Mouse (Mus musculus) Patski (cell line): Measurements from ENCODE around the gene Cacnb1. TPM values are rescaled to one million over a fixed set of nuclear protein-coding genes. Genes with fewer than 3 reads are reported as not detected.
A peak's percentile ranks its signal among the peaks of the same experiment; 100 is the strongest.

ENCODE experiments used
- ATAC-seq: fragments of 100-300 bp; one replicate; pipeline ENCODE4 v1.8.0; 2021
- CTCF ChIA-PET: fragments of 350-600 bp; sonication (Branson Sonifier 250); formaldehyde crosslinking; loops from one replicate; lab custom pipeline; 2022; ENCODE audit warnings: inconsistent platforms; lab: Charles Lee
- POLR2A ChIA-PET: fragments of 350-600 bp; sonication (Branson Sonifier 250); formaldehyde crosslinking; loops from one replicate; lab custom pipeline; 2022; ENCODE audit warnings: antibody characterized with exemption, inconsistent platforms; lab: Charles Lee
- DNase-seq: peaks from one replicate; pipeline ENCODE4 v3.0.0-alpha.2; 2011; ENCODE audit warnings: low read depth, low spot score
- H3K27me3 ChIP-seq: fragments of 371-371 bp; one replicate; pipeline ENCODE4 v1.5.1; 2021
- CTCF ChIP-seq: fragments of 100-300 bp; IDR thresholded peaks from one replicate; pipeline ENCODE4 v1.5.1; 2021
- in situ Hi-C: fragments of 300-500 bp; cut with MboI; formaldehyde crosslinking; loops from 3 replicates; pipeline ENCODE4 v1.11.1; 2018; ENCODE audit warnings: low pct_unique_long_range_greater_than_20kb, mixed read lengths
- polyA plus RNA-seq: library from polyadenylated mRNA; unstranded; gene quantifications from one replicate; pipeline ENCODE4 v1.2.3, GENCODE M21; 2021

Gene Cacnb1
- polyA plus RNA-seq, 1 experiment from 2014 or later, result 6.0 TPM

DNA sequence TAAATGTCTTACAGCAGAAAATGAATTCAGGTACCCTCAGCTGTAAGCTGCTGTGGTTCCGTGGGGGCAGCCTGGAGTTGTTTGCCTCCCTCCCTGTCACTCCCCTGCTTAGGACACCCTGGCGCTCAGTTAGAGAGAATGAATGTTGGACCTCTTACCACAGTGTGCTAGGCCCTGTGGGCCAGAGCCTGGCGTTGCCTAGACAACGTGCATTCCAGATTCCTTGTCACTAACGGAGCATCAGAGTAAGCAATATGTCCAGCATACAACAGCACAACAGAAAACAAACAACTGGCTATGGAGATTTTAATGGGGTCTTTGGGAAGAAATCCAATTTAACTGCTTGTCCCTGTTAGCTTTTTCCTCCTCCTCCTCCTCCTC lies 63.5 kb downstream of the Cacnb1 start:
- in situ Hi-C loops, result no loop called here
- no peak for TF ChIP-seq CTCF
- DNase-seq (no peak), ATAC-seq (no peak)
- CTCF ChIA-PET, result interaction anchor here (1.2 to 1.4 kb wide), 2 partner anchors 12 to 29 kb away, joined by 4 read pairs; no protein-coding TSS in a partner anchor
- H3K27me3 ChIP-seq, result no peaks in the 10 kb centered on the region
- POLR2A ChIA-PET, result no interaction called here

DNA sequence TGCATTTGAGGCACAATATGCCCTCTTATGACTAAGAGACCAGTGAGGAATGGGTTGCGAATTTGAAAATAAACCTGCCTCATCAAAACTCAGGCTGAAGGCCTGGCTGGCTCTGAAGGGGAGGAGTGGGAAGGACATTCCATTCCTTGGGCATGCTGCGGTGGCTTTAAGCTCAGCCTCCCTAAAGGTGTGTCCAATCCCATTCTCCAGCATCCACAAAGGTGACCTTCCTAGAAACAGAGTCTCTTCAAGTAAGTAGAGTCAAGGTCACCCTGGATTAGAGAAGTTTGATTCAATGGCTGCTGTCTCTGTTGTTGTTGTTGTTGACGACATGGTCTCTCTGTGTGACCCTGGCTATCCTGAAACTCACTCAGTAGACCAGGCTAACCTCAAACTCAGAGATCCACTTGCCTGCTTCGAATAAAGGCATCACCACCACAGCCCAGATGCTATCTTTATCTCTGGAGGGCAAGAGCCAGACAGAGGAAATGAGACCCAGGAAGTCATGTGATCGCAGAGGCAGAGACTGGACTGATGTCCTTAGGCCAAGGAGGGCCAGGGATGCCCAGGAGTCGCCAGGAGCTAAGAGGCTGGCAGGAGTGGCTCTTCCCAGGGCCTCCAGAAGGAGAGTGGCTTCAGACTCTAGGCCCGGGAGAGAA lies 64.1 kb downstream of the Cacnb1 start:
- ChIA-PET POLR2A (no interaction called here), CTCF (interaction anchor here (1.2 to 1.8 kb wide), 3 partner anchors 12 to 29 kb away, joined by 3 to 4 read pairs (median 4); no protein-coding TSS in a partner anchor)
- TF ChIP-seq CTCF, result no peak
- in situ Hi-C loops, result no loop called here
- no peak for DNase-seq
- no peaks in the 10 kb centered on the region for H3K27me3 ChIP-seq
- ATAC-seq, result no peak

DNA sequence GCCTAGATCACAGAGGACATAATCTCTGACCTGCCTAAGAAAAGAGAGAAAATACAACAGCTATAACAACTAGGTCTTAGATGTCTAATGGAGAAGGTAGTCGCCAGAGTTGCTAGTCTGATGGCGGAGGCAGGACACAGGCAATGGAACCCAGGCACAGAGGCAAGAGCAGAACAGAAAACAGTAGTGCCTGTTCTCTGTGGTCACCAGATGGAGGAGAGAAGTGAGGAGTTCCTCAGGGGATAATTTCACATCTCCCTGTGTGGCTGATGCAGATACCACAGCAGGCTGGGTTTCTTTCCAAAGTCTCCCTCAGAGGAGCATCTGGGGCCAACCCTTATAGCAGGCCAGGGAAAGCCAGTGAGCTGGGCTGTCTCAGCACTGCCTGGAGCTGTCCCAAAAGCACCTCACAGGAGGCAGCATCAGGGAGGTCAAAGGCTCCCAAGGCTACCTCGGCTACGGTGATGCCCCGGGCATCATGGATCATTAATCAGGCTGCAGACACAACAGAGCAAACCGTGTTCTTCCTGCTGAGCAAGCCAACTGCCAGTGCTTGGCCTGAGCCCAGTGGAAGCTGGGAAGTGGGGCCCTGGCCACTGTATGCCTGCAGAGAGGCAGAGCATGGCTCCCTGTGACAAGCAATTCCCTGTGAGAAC lies 65.8 kb downstream of the Cacnb1 start:
- CTCF ChIA-PET, result interaction anchor here (0.9 to 1.8 kb wide), 3 partner anchors 16 to 26 kb away, joined by 3 read pairs; no protein-coding TSS in a partner anchor
- no peak for TF ChIP-seq CTCF
- POLR2A ChIA-PET, result no interaction called here
- in situ Hi-C loops, result no loop called here
- DNase-seq, result peak; percentile 91
- peak; percentile 65 for ATAC-seq
- H3K27me3 ChIP-seq, result no peaks in the 10 kb centered on the region

DNA sequence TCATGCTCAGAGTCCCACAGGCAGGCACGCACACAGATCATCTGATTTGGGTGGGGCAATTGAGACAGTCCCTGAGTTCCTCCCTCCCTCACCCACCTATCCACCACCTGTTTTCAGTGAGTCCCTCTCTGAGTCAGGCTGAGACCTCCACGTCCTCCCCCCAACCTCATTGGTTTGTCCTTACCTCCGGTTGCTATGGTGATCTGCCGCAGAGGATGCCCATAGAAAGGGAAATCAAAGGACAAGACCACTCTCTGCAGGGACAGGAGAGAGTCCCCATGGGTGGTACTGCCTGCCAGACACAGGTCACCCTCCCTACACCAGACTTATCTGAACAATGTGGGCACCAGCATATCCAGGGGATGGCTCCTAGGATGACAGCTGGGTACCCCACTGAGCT lies 66.9 kb downstream of the Cacnb1 start:
- CTCF ChIA-PET, result interaction anchor here (1.1 kb wide), 1 partner anchor 10 kb away, joined by 3 read pairs; no protein-coding TSS in a partner anchor
- in situ Hi-C loops, result no loop called here
- ATAC-seq (no peak), DNase-seq (no peak)
- TF ChIP-seq CTCF, result no peak
- POLR2A ChIA-PET, result no interaction called here
- H3K27me3 ChIP-seq, result no peaks in the 10 kb centered on the region

DNA sequence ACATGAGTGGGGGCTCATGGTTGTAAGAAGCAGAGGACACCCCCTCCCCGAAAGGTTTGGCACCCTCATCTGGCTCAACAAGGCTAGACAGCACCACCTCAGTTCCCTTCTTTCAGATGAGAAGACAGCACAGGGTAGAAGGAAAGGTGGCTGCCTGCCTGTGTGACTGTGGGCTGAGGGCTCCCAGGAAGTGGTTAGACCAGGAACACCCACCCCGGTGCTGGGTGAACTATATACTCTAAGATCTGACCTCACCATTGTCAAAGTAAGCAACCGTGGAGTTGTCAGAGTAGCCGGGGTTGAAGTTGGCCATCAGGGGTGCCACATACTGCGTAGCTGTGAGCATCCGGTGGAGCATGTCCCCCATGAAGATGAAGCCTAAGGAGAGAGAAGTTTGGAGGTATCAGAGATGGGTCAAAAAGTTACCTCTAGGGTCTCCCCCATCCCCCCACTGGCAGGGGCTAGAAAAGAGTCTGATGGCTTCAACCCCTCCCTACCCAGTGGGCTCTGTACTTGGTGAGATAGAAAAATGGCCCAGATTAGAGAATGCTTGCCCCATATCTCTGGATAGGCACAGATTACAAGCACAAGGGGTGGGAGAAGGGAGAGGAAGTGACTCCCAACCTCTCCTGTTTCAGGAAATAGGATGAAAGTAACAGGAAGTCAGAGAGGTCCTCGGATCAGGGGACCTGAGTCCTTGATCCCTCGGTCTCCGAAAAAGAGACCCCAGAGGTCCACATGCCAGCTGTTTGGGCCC lies 67.5 kb downstream of the Cacnb1 start:
- DNase-seq (no peak), ATAC-seq (no peak)
- ChIA-PET CTCF (interaction anchor here (1.1 kb wide), 1 partner anchor 10 kb away, joined by 3 read pairs; no protein-coding TSS in a partner anchor), POLR2A (no interaction called here)
- TF ChIP-seq CTCF, result no peak
- no peaks in the 10 kb centered on the region for H3K27me3 ChIP-seq
- in situ Hi-C loops, result no loop called here

DNA sequence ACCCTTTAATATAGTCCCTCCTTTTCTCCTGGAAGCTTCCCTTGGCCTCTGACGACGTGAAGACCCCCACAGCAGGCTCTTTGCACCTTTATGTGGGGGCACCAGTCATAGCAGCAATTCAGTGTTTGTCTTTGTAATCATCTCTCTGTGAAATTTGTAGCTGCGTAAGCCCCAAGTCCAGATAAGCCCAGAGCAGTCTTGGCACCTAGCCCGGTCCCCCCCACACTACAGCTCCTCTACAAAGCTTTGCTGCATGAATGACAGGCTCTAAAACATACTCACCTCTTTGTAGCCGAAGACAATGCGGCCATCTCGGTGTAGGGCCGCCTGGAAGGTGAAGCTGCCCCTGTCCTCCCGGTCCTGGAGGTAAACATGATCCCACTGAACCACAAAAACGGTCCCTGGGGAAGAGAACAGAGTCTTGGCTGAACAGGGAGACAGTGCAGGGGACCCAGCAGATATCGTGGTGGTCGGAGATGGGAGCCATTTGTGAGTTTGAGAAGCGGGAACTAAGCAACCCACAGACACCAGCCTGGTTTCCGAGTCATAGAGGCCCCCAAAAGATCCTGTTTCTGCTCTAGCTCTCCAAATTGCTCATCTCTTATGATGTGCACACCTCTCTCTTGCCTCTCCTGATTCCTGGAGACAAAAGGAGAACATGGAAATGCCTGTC lies 68.2 kb downstream of the Cacnb1 start:
- DNase-seq (no peak), ATAC-seq (no peak)
- H3K27me3 ChIP-seq, result no peaks in the 10 kb centered on the region
- POLR2A ChIA-PET, result no interaction called here
- CTCF ChIA-PET, result no interaction called here
- TF ChIP-seq CTCF, result no peak
- in situ Hi-C loops, result no loop called here

DNA sequence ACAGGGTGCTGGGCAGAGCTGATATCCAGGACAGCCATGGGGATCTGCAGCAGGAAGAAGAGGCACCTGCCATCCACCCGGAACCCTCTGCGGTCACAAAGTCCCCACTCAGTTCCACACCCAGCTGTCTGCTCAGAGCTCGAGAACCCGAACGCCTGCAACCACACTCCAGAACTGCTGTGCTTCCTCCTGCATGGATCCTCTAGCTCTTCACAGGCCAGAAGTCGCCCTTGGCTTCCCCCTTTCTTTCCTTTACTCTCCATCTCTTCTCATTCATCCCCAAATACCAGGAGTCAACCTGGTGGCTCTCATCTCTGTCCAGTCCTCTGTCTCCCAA lies 68.9 kb downstream of the Cacnb1 start:
- POLR2A ChIA-PET, result no interaction called here
- in situ Hi-C loops, result no loop called here
- no peak for TF ChIP-seq CTCF
- ATAC-seq (no peak), DNase-seq (no peak)
- no peaks in the 10 kb centered on the region for H3K27me3 ChIP-seq
- CTCF ChIA-PET, result interaction anchor here (0.9 kb wide), 1 partner anchor 10 kb away, joined by 4 read pairs; no protein-coding TSS in a partner anchor

DNA sequence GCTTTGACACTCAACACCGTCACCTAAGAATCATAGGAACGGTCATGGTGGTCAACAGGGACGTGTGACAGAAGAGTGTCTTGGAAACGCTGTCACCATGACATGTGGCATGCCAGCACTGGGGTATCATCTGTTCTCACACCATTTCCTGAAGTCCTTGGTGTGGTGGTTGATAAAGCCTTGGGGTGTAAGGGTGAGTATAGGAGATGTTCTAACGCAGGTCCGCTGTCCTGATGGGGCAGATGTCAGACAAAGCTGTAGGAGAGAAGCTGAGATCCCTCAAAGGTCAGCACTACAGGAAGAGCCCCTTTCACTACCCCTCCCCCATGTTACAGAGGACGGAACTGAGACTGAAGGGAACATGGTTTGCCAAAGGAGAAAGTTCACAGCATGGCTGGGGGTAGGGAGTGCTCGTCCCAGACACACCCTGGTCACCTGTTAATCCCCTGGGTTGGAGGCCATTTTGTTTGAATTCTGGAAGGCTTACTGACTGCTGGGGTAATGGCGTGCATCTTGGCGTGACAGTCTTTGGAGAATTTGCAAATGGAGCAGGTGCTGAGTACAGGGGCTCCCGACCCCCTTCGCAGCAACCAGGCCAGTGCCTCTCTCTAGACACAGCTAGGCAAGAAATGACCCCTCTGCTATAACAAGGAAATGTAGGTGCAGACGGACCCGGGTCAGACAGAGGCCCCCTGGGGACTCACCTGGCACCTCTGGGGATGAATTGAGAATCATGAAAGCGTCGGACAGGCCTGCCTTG lies 69.5 kb downstream of the Cacnb1 start:
- POLR2A ChIA-PET, result no interaction called here
- no peaks in the 10 kb centered on the region for H3K27me3 ChIP-seq
- no peak for TF ChIP-seq CTCF
- DNase-seq, result no peak
- in situ Hi-C loops, result no loop called here
- CTCF ChIA-PET, result interaction anchor here (0.9 kb wide), 1 partner anchor 9 kb away, joined by 4 read pairs; no protein-coding TSS in a partner anchor
- no peak for ATAC-seq

DNA sequence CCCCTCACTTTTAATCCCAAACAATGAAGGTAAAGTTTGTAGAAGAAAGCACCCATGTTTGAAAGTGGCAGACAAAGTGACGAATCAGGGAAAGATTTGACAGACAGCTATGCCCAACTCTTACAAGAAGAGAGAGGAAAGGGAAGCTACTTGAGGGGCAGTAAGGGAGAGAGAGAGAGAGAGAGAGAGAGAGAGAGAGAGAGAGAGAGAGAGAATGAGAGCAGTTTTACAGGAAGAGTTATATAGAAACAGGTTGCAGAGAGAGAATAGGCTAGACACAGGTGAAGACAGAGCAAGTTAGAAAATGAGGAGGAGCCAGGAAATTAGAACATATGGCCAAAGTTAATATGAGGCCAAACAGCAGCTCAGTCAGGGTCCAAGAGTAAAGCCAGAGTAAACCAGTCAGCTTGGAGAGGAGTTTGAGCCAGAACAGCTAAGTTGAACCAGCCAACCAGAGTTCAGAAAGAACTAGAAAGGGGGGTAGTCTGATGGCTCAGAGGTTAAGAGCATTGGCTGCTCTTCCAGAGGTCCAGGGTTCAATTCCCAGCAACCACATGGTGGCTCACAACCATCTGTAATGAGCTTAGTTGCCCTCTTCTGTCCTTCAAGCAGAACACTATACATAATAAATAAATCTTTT lies 70.3 kb downstream of the Cacnb1 start:
- DNase-seq (no peak), ATAC-seq (no peak)
- in situ Hi-C loops, result no loop called here
- CTCF ChIA-PET, result interaction anchor here (1.1 kb wide), 1 partner anchor 36 kb away, joined by 5 read pairs; no protein-coding TSS in a partner anchor
- no peak for TF ChIP-seq CTCF
- POLR2A ChIA-PET, result no interaction called here
- no peaks in the 10 kb centered on the region for H3K27me3 ChIP-seq

Other genes with a start within 250 kb of the Cacnb1 start
- 0.10 TPM for gene 1700001P01Rik, start 247.1 kb downstream of the Cacnb1 start, polyA plus RNA-seq
- 568 TPM for gene Rpl23, start 240.6 kb downstream of the Cacnb1 start, polyA plus RNA-seq
- gene Lasp1, start 224.0 kb downstream of the Cacnb1 start, polyA plus RNA-seq, result 246 TPM
- gene B230217C12Rik, start 182.3 kb downstream of the Cacnb1 start, polyA plus RNA-seq, result 1.5 TPM
- 1.5 TPM for gene Fbxo47, start 138.9 kb downstream of the Cacnb1 start, polyA plus RNA-seq
- gene Plxdc1, start 36.6 kb downstream of the Cacnb1 start, polyA plus RNA-seq, result 0.41 TPM
- gene Arl5c, start 26.9 kb downstream of the Cacnb1 start, polyA plus RNA-seq, result 2.0 TPM
- 1,363 TPM for gene Rpl19, start 3.7 kb upstream of the Cacnb1 start, polyA plus RNA-seq
- 0.04 TPM for gene Stac2, start 30.4 kb upstream of the Cacnb1 start, polyA plus RNA-seq
- gene Fbxl20, start 127.4 kb upstream of the Cacnb1 start, polyA plus RNA-seq, result 21.8 TPM
- 23.9 TPM for gene Med1, start 170.3 kb upstream of the Cacnb1 start, polyA plus RNA-seq
- 24.8 TPM for gene Cdk12, start 180.0 kb upstream of the Cacnb1 start, polyA plus RNA-seq